Mouse (Mus musculus) limb, embryonic 11.5 days (tissue): ENCODE measurements around the gene Nkap. TPM values are rescaled to one million over a fixed set of nuclear protein-coding genes. Genes with fewer than 3 reads are reported as not detected.
A peak's percentile ranks its signal among the peaks of the same experiment; 100 is the strongest.
"Not testable (repeated sequence)": the region's sequence is repeated elsewhere in the genome, so short reads cannot be mapped to it uniquely, and the experiment has no call there.

Source experiments
- ATAC-seq: fragments of 200-750 bp; cut with Nextera tagmentation; 2 replicates; pipeline ENCODE4 v1.8.0; 2017; ENCODE audit warnings: low read depth; ENCODE audit not compliant: insufficient number of reproducible peaks, low FRiP score, low TSS enrichment
- DNase-seq: peaks from one replicate; pipeline ENCODE4 v3.0.0-alpha.2; 2015; ENCODE audit warnings: low spot score
- H3K27ac ChIP-seq: fragments of 300-500 bp; sonication (generic); replicated peaks from 2 replicates; pipeline ENCODE4 v1.5.1; 2014; ENCODE audit warnings: low read depth, mild to moderate bottlenecking, low read length
- H3K27me3 ChIP-seq: fragments of 300-500 bp; sonication (generic); 2 replicates; pipeline ENCODE4 v1.6.1; 2014; ENCODE audit warnings: mild to moderate bottlenecking, low read length, mixed read lengths; ENCODE audit not compliant: control insufficient read depth, insufficient read depth
- H3K36me3 ChIP-seq: fragments of 300-500 bp; sonication (generic); 2 replicates; pipeline ENCODE4 v1.6.1; 2014; ENCODE audit warnings: mild to moderate bottlenecking, low read length, moderate library complexity, mixed read lengths; ENCODE audit not compliant: control insufficient read depth, insufficient read depth
- H3K4me1 ChIP-seq: fragments of 300-500 bp; sonication (generic); 2 replicates; pipeline ENCODE4 v1.6.1; 2014; ENCODE audit warnings: low read length, mixed read lengths; ENCODE audit not compliant: control insufficient read depth, insufficient read depth
- H3K4me2 ChIP-seq: fragments of 300-500 bp; sonication (generic); 2 replicates; pipeline ENCODE4 v1.6.1; 2014; ENCODE audit warnings: low read depth, mild to moderate bottlenecking, moderate library complexity; ENCODE audit not compliant: severe bottlenecking
- H3K4me3 ChIP-seq: fragments of 300-500 bp; sonication (generic); 2 replicates; pipeline ENCODE4 v1.5.1; 2014; ENCODE audit warnings: low read depth, low read length
- H3K9ac ChIP-seq: fragments of 300-500 bp; sonication (generic); 2 replicates; pipeline ENCODE4 v1.6.1; 2014; ENCODE audit warnings: mild to moderate bottlenecking, low read length
- H3K9me3 ChIP-seq: fragments of 300-500 bp; sonication (generic); 2 replicates; pipeline ENCODE4 v1.6.1; 2016; ENCODE audit warnings: low read length; ENCODE audit not compliant: control insufficient read depth
- WGBS: fragments of 180-500 bp; shearing (Covaris S2); extraction: QIAGEN DNeasy Blood & Tissue Kit; methylation state at CpG from one replicate; pipeline ENCODE4 v1.1.7; 2014; 5-methylcytosine and 5-hydroxymethylcytosine counted together
- polyA plus RNA-seq: library from polyadenylated mRNA; unstranded; fragments of >200 nt; fragmentation: Nextera tagmentation; extraction: Ambion mirVana; gene quantifications from 2 replicates; pipeline ENCODE4 v1.2.1, GENCODE M21; 2014

Nkap gene
- polyA plus RNA-seq, 1 experiment from 2014 or later = 24.9 TPM

- H3K27ac ChIP-seq = no peak within 1 kb of the TSS
- no peak within 1 kb of the TSS for H3K9ac ChIP-seq
- ATAC-seq (no peak), DNase-seq (no peak)
- no peaks in the 10 kb centered on the region for H3K36me3 ChIP-seq
- H3K4me1 ChIP-seq = no peaks in the 10 kb centered on the region
- no peaks in the 10 kb centered on the region for H3K27me3 ChIP-seq
- no peak within 1 kb of the TSS for H3K4me3 ChIP-seq
- no peaks in the 10 kb centered on the region for H3K9me3 ChIP-seq
- H3K4me2 ChIP-seq = no peak within 1 kb of the TSS
- 56% methylated on average over 5 of the region's 5 CpGs for WGBS
Observed at GRCm38 (mm10) chrX:37168742-37169141, 42.1 kb downstream of the Nkap start, which contains the start of gene Akap14. Akap14 (minus strand) TSS chrX:37168842.

- not testable (repeated sequence) for H3K4me1 ChIP-seq, H3K9ac ChIP-seq, H3K4me3 ChIP-seq, H3K4me2 ChIP-seq, ATAC-seq, H3K36me3 ChIP-seq, DNase-seq, H3K27ac ChIP-seq, H3K27me3 ChIP-seq, H3K9me3 ChIP-seq
- whole genome bisulfite sequencing = 74% methylated on average over 8 of the region's 8 CpGs
Observed at GRCm38 (mm10) chrX:37184401-37184800, 57.8 kb downstream of the Nkap start.

- Histone ChIP-seq H3K9ac (peak overlapping the region; percentile 22; the same call in 1 of the 2 replicates), H3K27me3 (no peaks in the 10 kb centered on the region), H3K4me1 (no peaks in the 10 kb centered on the region), H3K9me3 (no peaks in the 10 kb centered on the region), H3K4me3 (peak overlapping the region; percentile 49), H3K36me3 (no peaks in the 10 kb centered on the region), H3K4me2 (peak overlapping the region; percentile 52), H3K27ac (no peak overlapping the region)
- 12% methylated on average over 20 of the region's 20 CpGs for WGBS
- DNase-seq = peak; percentile 19
- no peak; the same call in 1 of the 2 replicates for ATAC-seq
Observed at GRCm38 (mm10) chrX:37190755-37191104, 64.1 kb downstream of the Nkap start.

- Histone ChIP-seq H3K4me3 (peak within 1 kb of the TSS; percentile 49), H3K36me3 (no peaks in the 10 kb centered on the region), H3K4me1 (no peaks in the 10 kb centered on the region), H3K27me3 (no peaks in the 10 kb centered on the region), H3K9ac (peak within 1 kb of the TSS; percentile 55), H3K4me2 (peak within 1 kb of the TSS; percentile 52), H3K27ac (no peak within 1 kb of the TSS), H3K9me3 (no peaks in the 10 kb centered on the region)
- 13% methylated on average over 61 of the region's 63 CpGs for WGBS
- DNase-seq (peak; percentile 83), ATAC-seq (peak; percentile 83)
Observed at GRCm38 (mm10) chrX:37191105-37191743, 64.6 kb downstream of the Nkap start, which contains the start of the genes Ndufa1 and Rnf113a1. Ndufa1 (minus strand) TSS chrX:37191163. Rnf113a1 (plus strand) TSS chrX:37191245.

GRCm38 (mm10) chrX:37191744-37192379 is 65.3 kb downstream of the Nkap start:
- no peaks in the 10 kb centered on the region for H3K9me3 ChIP-seq
- ATAC-seq (no peak), DNase-seq (peak; percentile 24)
- H3K4me1 ChIP-seq = no peaks in the 10 kb centered on the region
- H3K27me3 ChIP-seq = no peaks in the 10 kb centered on the region
- WGBS = 29% methylated on average over 28 of the region's 28 CpGs
- H3K4me2 ChIP-seq = peak overlapping the region; percentile 52
- H3K4me3 ChIP-seq = peak overlapping the region; percentile 49
- H3K9ac ChIP-seq = peak overlapping the region; percentile 55
- H3K27ac ChIP-seq = no peak overlapping the region
- H3K36me3 ChIP-seq = no peaks in the 10 kb centered on the region

GRCm38 (mm10) chrX:37198676-37199075 is 72.1 kb downstream of the Nkap start:
- Histone ChIP-seq H3K4me2 (no peak overlapping the region), H3K4me3 (no peak overlapping the region), H3K36me3 (no peaks in the 10 kb centered on the region), H3K9me3 (no peaks in the 10 kb centered on the region), H3K9ac (no peak overlapping the region), H3K27ac (no peak overlapping the region), H3K4me1 (no peaks in the 10 kb centered on the region), H3K27me3 (no peaks in the 10 kb centered on the region)
- no peak for DNase-seq
- WGBS = 44% methylated on average over 8 of the region's 8 CpGs
- no peak for ATAC-seq

Other genes starting within 250 kb of the Nkap start
- 2.6 and 2.9 TPM in 2 replicates for gene Nkrf, start 223.9 kb upstream of the Nkap start, polyA plus RNA-seq
- 89.0 and 99.0 TPM in 2 replicates for gene Sept6, start 135.0 kb upstream of the Nkap start, polyA plus RNA-seq
- gene Sowahd, start 78.0 kb upstream of the Nkap start, polyA plus RNA-seq = not detected in 2 replicates
- gene Rpl39, start 41.4 kb upstream of the Nkap start, polyA plus RNA-seq = 520 and 540 TPM in 2 replicates
- 21.8 and 22.4 TPM in 2 replicates for gene Upf3b, start 16.5 kb upstream of the Nkap start, polyA plus RNA-seq
- gene Akap14, start 42.0 kb downstream of the Nkap start, polyA plus RNA-seq = 0.24 TPM in 1 of 2 replicates, not detected in the other
- 358 and 365 TPM in 2 replicates for gene Ndufa1, start 64.4 kb downstream of the Nkap start, polyA plus RNA-seq
- 11.7 and 12.1 TPM in 2 replicates for gene Rnf113a1, start 64.5 kb downstream of the Nkap start, polyA plus RNA-seq
- gene Gm9, start 84.2 kb downstream of the Nkap start, polyA plus RNA-seq = not detected in 2 replicates
- gene Rhox1, start 95.5 kb downstream of the Nkap start, polyA plus RNA-seq = not detected in 2 replicates
- 0.25 TPM in 1 of 2 replicates, not detected in the other for gene Rhox2a, start 118.2 kb downstream of the Nkap start, polyA plus RNA-seq
- gene Rhox3a, start 123.1 kb downstream of the Nkap start, polyA plus RNA-seq = not detected in 2 replicates
- not detected in 2 replicates for gene Rhox4a, start 138.5 kb downstream of the Nkap start, polyA plus RNA-seq